Mouse (Mus musculus) kidney, postnatal 14 days (tissue): Measurements from ENCODE around the gene Hpse.

Experiments used
- DNase-seq: peaks from one replicate; pipeline ENCODE4 v3.0.0; 2022; ENCODE audit warnings: mixed read lengths

Hpse gene

GRCm38 (mm10) chr5:100636794-100637544 lies 82.5 kb downstream of the Hpse start:
- peak; percentile 57 for DNase-seq

- DNase-seq: no peak
Observed at GRCm38 (mm10) chr5:100635908-100636307, 83.6 kb downstream of the Hpse start.

GRCm38 (mm10) chr5:100634885-100635478 lies 84.5 kb downstream of the Hpse start:
- DNase-seq: no peak

GRCm38 (mm10) chr5:100632540-100633129 lies 86.9 kb downstream of the Hpse start:
- DNase-seq: peak; percentile 70
